Mouse (Mus musculus): ENCODE data around the gene Klk14.

GRCm38 (mm10) chr7:43656232-43656631 is 34.0 kb upstream of the Klk14 start:
- TF ChIP-seq MAX (IDR thresholded peaks at IDR 0.05) (no peak), MYOG (IDR thresholded peaks at IDR 0.05; ENCODE audit: control insufficient read depth, extremely low read depth, insufficient read length) (no peak), CTCF (IDR thresholded peaks at IDR 0.05; ENCODE audit: control insufficient read depth, insufficient read depth, insufficient read length) (no peak), FOSL1 (IDR thresholded peaks at IDR 0.05; ENCODE audit: insufficient read depth, low read length, poor library complexity, severe bottlenecking) (no peak), MYOD1 (IDR thresholded peaks at IDR 0.05; ENCODE audit: control insufficient read depth, insufficient read length, low read depth) (no peak), USF1 (IDR thresholded peaks at IDR 0.05; ENCODE audit: low read depth) (no peak)
